In genomic region chr7:15969674-15970073, GRCm38 (mm10) we compare ENCODE assay signal across 18 mouse cellular contexts. TPM values are rescaled to one million over a fixed set of nuclear protein-coding genes. Genes with fewer than 3 reads are reported as not detected.
DNase-seq lines count a peak whose midpoint lies in the region; ATAC-seq and TF ChIP-seq lines count a peak whose summit lies in the region.
"Had no signal": no experiment of that assay in that cellular context is flagged by ENCODE, and none has a peak within 500 bp of the region (broad histone marks: within the 10 kb centered on the region; RNA-seq: fewer than 3 reads in every experiment).

No protein-coding gene starts in this region.

- no peaks in the 10 kb centered on the region for H3K4me1 ChIP-seq in forebrain, postnatal 0 days (ENCODE audit: insufficient read depth)
- 0 out of 2 replicates have a peak, but pooled peaks cover 3% of the 10 kb centered on the region for H3K4me1 ChIP-seq in forebrain, embryonic 12.5 days
- H3K4me1 ChIP-seq in liver, embryonic 14.5 days (replicated peaks; ENCODE audit: control insufficient read depth in 2 of 2, insufficient read depth in 2 of 2, low read length in 1 of 2), result no peaks in the 10 kb centered on the region
- H3K4me1 ChIP-seq in liver, embryonic 12.5 days, result peaks cover 22% of the 10 kb centered on the region
- peaks cover 42% of the 10 kb centered on the region for H3K4me1 ChIP-seq in E14TG2a.4 (replicated peaks; ENCODE audit: low read depth, low read length)
- H3K4me1 ChIP-seq: limb, embryonic 12.5 days had no signal

- WGBS in forebrain, postnatal 0 days, result 86% methylated on average over 3 of the region's 3 CpGs
- whole genome bisulfite sequencing in forebrain, embryonic 12.5 days, result 82% methylated on average over 3 of the region's 3 CpGs
- WGBS in liver, embryonic 14.5 days (ENCODE audit: insufficient replicate concordance), result 64% methylated on average over 3 of the region's 3 CpGs
- WGBS in liver, embryonic 12.5 days (ENCODE audit: insufficient replicate concordance), result 58% methylated on average over 3 of the region's 3 CpGs

- no peaks in the 10 kb centered on the region for H3K27me3 ChIP-seq in forebrain, postnatal 0 days (ENCODE audit: insufficient read depth, low read length)
- H3K27me3 ChIP-seq in forebrain, embryonic 12.5 days, result no peaks in the 10 kb centered on the region
- no peaks in the 10 kb centered on the region for H3K27me3 ChIP-seq in liver, embryonic 14.5 days (ENCODE audit: control insufficient read depth, insufficient read depth, low read length)
- H3K27me3 ChIP-seq in liver, embryonic 12.5 days (replicated peaks), result peaks cover 8% of the 10 kb centered on the region
- peaks cover 33% of the 10 kb centered on the region for H3K27me3 ChIP-seq in E14TG2a.4 (ENCODE audit: insufficient read depth, low read length)
- H3K27me3 ChIP-seq: embryonic facial prominence, embryonic 13.5 days; limb, embryonic 12.5 days had no signal

- H3K36me3 ChIP-seq in forebrain, postnatal 0 days (ENCODE audit: insufficient read depth), result peaks cover 33% of the 10 kb centered on the region
- H3K36me3 ChIP-seq in forebrain, embryonic 12.5 days (replicated peaks), result peaks cover 44% of the 10 kb centered on the region
- peaks cover 4% of the 10 kb centered on the region; the same call in 1 of the 2 replicates for H3K36me3 ChIP-seq in liver, embryonic 14.5 days (replicated peaks; ENCODE audit: control insufficient read depth, insufficient read depth, low read depth)
- H3K36me3 ChIP-seq in liver, embryonic 12.5 days, result peaks cover 36% of the 10 kb centered on the region
- H3K36me3 ChIP-seq in E14TG2a.4 (ENCODE audit: insufficient read depth, low read length), result peaks cover 17% of the 10 kb centered on the region

- H3K4me2 ChIP-seq in forebrain, postnatal 0 days (ENCODE audit: low read depth), result no peak overlapping the region
- H3K4me2 ChIP-seq in forebrain, embryonic 12.5 days, result no peak overlapping the region
- no peak overlapping the region for H3K4me2 ChIP-seq in liver, embryonic 14.5 days (ENCODE audit: low read depth)
- no peak overlapping the region for H3K4me2 ChIP-seq in liver, embryonic 12.5 days
- H3K4me2 ChIP-seq: embryonic facial prominence, embryonic 13.5 days; limb, embryonic 12.5 days had no signal

- no peak overlapping the region for H3K9ac ChIP-seq in forebrain, postnatal 0 days
- no peak overlapping the region for H3K9ac ChIP-seq in forebrain, embryonic 12.5 days
- no peak overlapping the region for H3K9ac ChIP-seq in liver, embryonic 14.5 days (replicated peaks)
- no peak overlapping the region for H3K9ac ChIP-seq in liver, embryonic 12.5 days
- H3K9ac ChIP-seq: embryonic facial prominence, embryonic 13.5 days; limb, embryonic 12.5 days had no signal

- no peaks in the 10 kb centered on the region for H3K9me3 ChIP-seq in forebrain, postnatal 0 days (ENCODE audit: low read length)
- H3K9me3 ChIP-seq in forebrain, embryonic 12.5 days, result no peaks in the 10 kb centered on the region
- H3K9me3 ChIP-seq in liver, embryonic 14.5 days (ENCODE audit: control insufficient read depth, low read length), result no peaks in the 10 kb centered on the region
- H3K9me3 ChIP-seq in liver, embryonic 12.5 days (replicated peaks), result no peaks in the 10 kb centered on the region; the same call in 1 of the 2 replicates
- no peaks in the 10 kb centered on the region for H3K9me3 ChIP-seq in E14TG2a.4 (ENCODE audit: low read length)
- H3K9me3 ChIP-seq: midbrain, embryonic 10.5 days had no signal

- no peak for ATAC-seq in forebrain, postnatal 0 days
- ATAC-seq in forebrain, embryonic 12.5 days (ENCODE audit: low FRiP score), result no peak
- ATAC-seq in liver, embryonic 14.5 days (ENCODE audit: insufficient read depth), result no peak
- no peak for ATAC-seq in liver, embryonic 12.5 days

- no peak for TF ChIP-seq EP300 in liver, embryonic 14.5 days (IDR thresholded peaks at IDR 0.05; ENCODE audit: low read depth)

- no peak overlapping the region for H3K4me3 ChIP-seq in forebrain, postnatal 0 days (ENCODE audit: low read depth, low read length)
- no peak overlapping the region for H3K4me3 ChIP-seq in forebrain, embryonic 12.5 days (replicated peaks)
- H3K4me3 ChIP-seq in liver, embryonic 14.5 days (ENCODE audit: insufficient read depth in 1 of 2, low read depth in 2 of 2, low read length in 2 of 2), result no peak overlapping the region
- no peak overlapping the region for H3K4me3 ChIP-seq in liver, embryonic 12.5 days
- H3K4me3 ChIP-seq in E14TG2a.4 (replicated peaks; ENCODE audit: low read length), result no peak overlapping the region
- H3K4me3 ChIP-seq: embryonic facial prominence, embryonic 13.5 days; limb, embryonic 12.5 days; midbrain, embryonic 10.5 days had no signal

- no peak overlapping the region for H3K27ac ChIP-seq in forebrain, postnatal 0 days (ENCODE audit: low read depth, low read length)
- no peak overlapping the region for H3K27ac ChIP-seq in forebrain, embryonic 12.5 days
- H3K27ac ChIP-seq in liver, embryonic 14.5 days, result no peak overlapping the region
- no peak overlapping the region for H3K27ac ChIP-seq in liver, embryonic 12.5 days
- H3K27ac ChIP-seq: embryonic facial prominence, embryonic 13.5 days; limb, embryonic 12.5 days; midbrain, embryonic 10.5 days had no signal

- no peak for DNase-seq in forebrain, postnatal 0 days
- no peak for DNase-seq in liver, embryonic 14.5 days (ENCODE audit: low read depth in 3 of 3, low spot score in 3 of 3)
- DNase-seq in induced T-regulatory cell, adult 2 months (ENCODE audit: low read depth), result peak; percentile 52
- DNase-seq in thymus, postnatal 0 days (ENCODE audit: low spot score), result no peak
- no peak for DNase-seq in urinary bladder, postnatal 10 days (ENCODE audit: low spot score)
- DNase-seq: adrenal gland, adult 8-10 months; cerebellum, postnatal 25 days; heart, postnatal 4 days; kidney, postnatal 25 days; layer of hippocampus, postnatal 36 days; right cerebral cortex, postnatal 4 days; thymus, postnatal 36 days had no signal

- TF ChIP-seq CTCF in forebrain, postnatal 0 days (IDR thresholded peaks at IDR 0.05; ENCODE audit: low read depth), result peak; percentile 34; the same call in 1 of the 2 replicates
- peak; percentile 42 for TF ChIP-seq CTCF in liver, embryonic 14.5 days (IDR thresholded peaks at IDR 0.05; ENCODE audit: low read depth)
- peak; percentile 51 for TF ChIP-seq CTCF in E14TG2a.4 (conservative IDR thresholded peaks at IDR 0.05; ENCODE audit: low read length)

RNA-seq across cellular contexts. Expression of gene Ehd2, which starts 2.3 kb away (rescaled TPM):
- 3.1 and 3.5 TPM in 2 replicates for total RNA-seq in forebrain, postnatal 0 days (2014; rRNA removed)
- polyA plus RNA-seq in forebrain, postnatal 0 days (2015; fragmentation: Nextera tagmentation; extraction: Ambion mirVana), result 4.4 and 5.0 TPM in 2 replicates
- 6.6 and 7.6 TPM in 2 replicates for polyA plus RNA-seq in forebrain, embryonic 12.5 days (2016; fragmentation: Nextera tagmentation; extraction: Ambion mirVana)
- polyA plus RNA-seq in liver, embryonic 14.5 days (2012; rRNA removed), result 2.5 and 2.7 TPM in 2 replicates
- polyA plus RNA-seq in liver, embryonic 14.5 days (2014; fragmentation: Nextera tagmentation; extraction: Ambion mirVana), result 3.0 and 3.2 TPM in 2 replicates
- polyA plus RNA-seq in liver, embryonic 12.5 days (2016; fragmentation: Nextera tagmentation; extraction: Ambion mirVana), result 6.5 and 7.8 TPM in 2 replicates
- 5.1 and 6.5 TPM in 2 replicates for polyA plus RNA-seq in thymus, postnatal 0 days (2015; fragmentation: Nextera tagmentation; extraction: Ambion mirVana)

RNA-seq across cellular contexts. Expression of gene Nop53, which starts 23.8 kb away (rescaled TPM):
- total RNA-seq in forebrain, postnatal 0 days (2014; rRNA removed), result 117 and 189 TPM in 2 replicates
- 143 and 154 TPM in 2 replicates for polyA plus RNA-seq in forebrain, postnatal 0 days (2015; fragmentation: Nextera tagmentation; extraction: Ambion mirVana)
- 165 and 169 TPM in 2 replicates for polyA plus RNA-seq in forebrain, embryonic 12.5 days (2016; fragmentation: Nextera tagmentation; extraction: Ambion mirVana)
- polyA plus RNA-seq in liver, embryonic 14.5 days (2012; rRNA removed), result 32.1 and 56.9 TPM in 2 replicates
- 75.9 and 96.8 TPM in 2 replicates for polyA plus RNA-seq in liver, embryonic 14.5 days (2014; fragmentation: Nextera tagmentation; extraction: Ambion mirVana)
- 130 and 143 TPM in 2 replicates for polyA plus RNA-seq in liver, embryonic 12.5 days (2016; fragmentation: Nextera tagmentation; extraction: Ambion mirVana)
- 273 and 293 TPM in 2 replicates for polyA plus RNA-seq in thymus, postnatal 0 days (2015; fragmentation: Nextera tagmentation; extraction: Ambion mirVana)

RNA-seq across cellular contexts. Expression of gene Selenow, which starts 47.5 kb away (rescaled TPM):
- 813 and 1,238 TPM in 2 replicates for total RNA-seq in forebrain, postnatal 0 days (2014; rRNA removed)
- 2,478 and 2,732 TPM in 2 replicates for polyA plus RNA-seq in forebrain, postnatal 0 days (2015; fragmentation: Nextera tagmentation; extraction: Ambion mirVana)
- polyA plus RNA-seq in forebrain, embryonic 12.5 days (2016; fragmentation: Nextera tagmentation; extraction: Ambion mirVana), result 1,130 and 1,137 TPM in 2 replicates
- polyA plus RNA-seq in liver, embryonic 14.5 days (2012; rRNA removed), result 169 and 186 TPM in 2 replicates
- polyA plus RNA-seq in liver, embryonic 14.5 days (2014; fragmentation: Nextera tagmentation; extraction: Ambion mirVana), result 334 and 343 TPM in 2 replicates
- 445 and 464 TPM in 2 replicates for polyA plus RNA-seq in liver, embryonic 12.5 days (2016; fragmentation: Nextera tagmentation; extraction: Ambion mirVana)
- 550 and 586 TPM in 2 replicates for polyA plus RNA-seq in thymus, postnatal 0 days (2015; fragmentation: Nextera tagmentation; extraction: Ambion mirVana)
